Comparison of ENCODE assay signal across 8 mouse cellular contexts in genomic region chr10:53509158-53509773, GRCm38 (mm10).
DNase-seq lines count a peak whose midpoint lies in the region; ATAC-seq lines count a peak whose summit lies in the region.

No protein-coding gene starts in this region.

- peak overlapping the region; percentile 42 for H3K4me2 ChIP-seq in heart, embryonic 12.5 days

- no peak overlapping the region for H3K9ac ChIP-seq in heart, embryonic 12.5 days

- H3K9me3 ChIP-seq in embryonic facial prominence, embryonic 10.5 days = no peaks in the 10 kb centered on the region
- no peaks in the 10 kb centered on the region for H3K9me3 ChIP-seq in heart, embryonic 12.5 days (replicated peaks)
- H3K9me3 ChIP-seq in limb, embryonic 10.5 days (replicated peaks) = no peaks in the 10 kb centered on the region

- H3K4me3 ChIP-seq in embryonic facial prominence, embryonic 10.5 days = no peak overlapping the region
- H3K4me3 ChIP-seq in heart, embryonic 12.5 days = no peak overlapping the region
- no peak overlapping the region for H3K4me3 ChIP-seq in limb, embryonic 10.5 days

- H3K27me3 ChIP-seq in embryonic facial prominence, embryonic 10.5 days (replicated peaks; ENCODE audit: low read depth, poor library complexity, severe bottlenecking) = no peaks in the 10 kb centered on the region
- H3K27me3 ChIP-seq in heart, embryonic 12.5 days (replicated peaks) = no peaks in the 10 kb centered on the region
- H3K27me3 ChIP-seq in limb, embryonic 10.5 days (ENCODE audit: low read depth, poor library complexity, severe bottlenecking) = no peaks in the 10 kb centered on the region

- no peaks in the 10 kb centered on the region for H3K36me3 ChIP-seq in embryonic facial prominence, embryonic 10.5 days (replicated peaks)
- no peaks in the 10 kb centered on the region for H3K36me3 ChIP-seq in heart, embryonic 12.5 days
- no peaks in the 10 kb centered on the region for H3K36me3 ChIP-seq in limb, embryonic 10.5 days

- DNase-seq in CD8-positive naive resting alpha-beta T cell, adult 2 months (ENCODE audit: low read depth in 2 of 2, low spot score in 2 of 2) = peak; percentile 11 to 23
- peak; percentile 65 for DNase-seq in adrenal gland, adult 2 months
- DNase-seq in embryonic facial prominence, embryonic 10.5 days (ENCODE audit: low spot score) = peak; percentile 40
- peak; percentile 76 for DNase-seq in kidney, adult 9 months
- peak; percentile 45 for DNase-seq in limb, embryonic 10.5 days (ENCODE audit: low spot score)
- DNase-seq in natural killer cell, adult 2 months (ENCODE audit: low spot score in 2 of 2) = peak; percentile 13 to 42
- peak; percentile 38 to 48 for DNase-seq in urinary bladder, postnatal 36 days (ENCODE audit: low spot score in 2 of 2)

- no peak overlapping the region for H3K27ac ChIP-seq in embryonic facial prominence, embryonic 10.5 days (replicated peaks)
- H3K27ac ChIP-seq in heart, embryonic 12.5 days (ENCODE audit: poor library complexity, severe bottlenecking) = no peak overlapping the region
- no peak overlapping the region for H3K27ac ChIP-seq in limb, embryonic 10.5 days

- 34% methylated on average over 6 of the region's 6 CpGs for WGBS in embryonic facial prominence, embryonic 10.5 days
- 29% methylated on average over 6 of the region's 6 CpGs for WGBS in heart, embryonic 12.5 days
- 53% methylated on average over 6 of the region's 6 CpGs for WGBS in limb, embryonic 10.5 days

- peak; percentile 73 for ATAC-seq in heart, embryonic 12.5 days (ENCODE audit: insufficient number of reproducible peaks, low FRiP score)

- H3K4me1 ChIP-seq in embryonic facial prominence, embryonic 10.5 days = peaks cover 3% of the 10 kb centered on the region; the same call in 1 of the 2 replicates
- H3K4me1 ChIP-seq in heart, embryonic 12.5 days (replicated peaks) = peaks cover 8% of the 10 kb centered on the region
- peaks cover 6% of the 10 kb centered on the region for H3K4me1 ChIP-seq in limb, embryonic 10.5 days

Comparison
In these comparisons a context has a peak if more than half of its experiments do, and no peak if none do; other contexts are left out.
1. DNase-seq: peak in every context shown above with its lines; median percentile 76 in kidney, adult 9 months; 65 in adrenal gland, adult 2 months; 45 in limb, embryonic 10.5 days; 43 in urinary bladder, postnatal 36 days; 40 in embryonic facial prominence, embryonic 10.5 days; 28 in natural killer cell, adult 2 months; 17 in CD8-positive naive resting alpha-beta T cell, adult 2 months.